Mouse (Mus musculus) c-Kit-negative CD71-positive TER-119-positive erythroid progenitor cells, embryonic 14.5 days (primary cell): Measurements from ENCODE around the gene Uqcc1.
"Not testable (repeated sequence)": the region's sequence is repeated elsewhere in the genome, so short reads cannot be mapped to it uniquely, and the experiment has no call there.

Source experiments
- DNase-seq: peaks from one replicate; pipeline ENCODE4 v3.0.0-alpha.2; 2013; ENCODE audit warnings: low read depth, low spot score

Uqcc1 gene

DNA sequence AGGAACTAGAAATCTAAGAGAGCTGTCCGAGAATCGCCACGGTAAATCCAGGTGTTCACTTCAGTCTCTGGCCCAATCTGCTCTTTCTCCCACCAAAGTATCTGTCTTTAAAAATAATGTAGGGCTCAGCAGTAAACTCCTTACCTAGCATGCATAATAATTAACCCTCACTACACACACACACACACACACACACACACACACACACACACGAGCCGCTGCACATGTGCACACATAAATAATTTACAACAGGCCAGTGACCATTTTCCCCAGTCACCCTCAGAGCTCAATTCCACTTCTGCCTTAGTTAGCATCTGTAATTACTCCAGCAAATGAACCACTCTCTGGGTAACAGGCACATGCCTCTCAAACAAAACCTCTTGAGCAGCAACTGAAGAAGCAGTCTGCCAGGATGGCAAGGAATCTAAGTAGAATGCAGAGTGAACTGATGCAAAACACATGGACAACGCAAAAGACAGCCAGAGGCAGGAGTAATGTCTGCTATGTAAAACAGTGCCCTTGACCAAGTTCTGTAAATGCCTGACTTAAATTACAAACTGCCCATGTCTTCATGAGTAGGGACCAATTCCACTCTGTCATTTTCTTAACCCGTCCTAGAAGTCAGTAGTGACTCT is 1.3 kb downstream of the Uqcc1 start:
- DNase-seq, result no peak

- not testable (repeated sequence) for DNase-seq
Observed at GRCm38 (mm10) chr2:155925213-155925612, 4.9 kb downstream of the Uqcc1 start.

GRCm38 (mm10) chr2:155923143-155923542 is 7.0 kb downstream of the Uqcc1 start:
- no peak for DNase-seq

DNA sequence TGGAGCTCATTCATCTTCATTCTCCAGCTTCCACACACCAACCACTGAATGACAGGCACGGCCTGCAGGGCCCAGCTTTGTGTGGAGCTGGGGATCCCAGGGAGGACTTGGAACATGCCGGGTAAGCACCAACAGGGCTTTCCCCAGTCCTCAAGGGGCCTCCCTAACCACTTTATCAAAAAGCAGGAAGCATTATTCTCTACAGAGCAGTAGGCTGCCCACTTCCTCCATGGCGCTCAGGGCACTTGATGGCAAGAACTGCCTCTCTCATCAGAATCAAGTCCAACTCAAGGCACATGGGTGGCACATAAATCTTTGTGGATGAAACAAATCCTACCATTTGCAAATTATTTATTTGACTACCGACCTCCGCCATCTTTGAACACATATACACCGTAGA is 15.4 kb downstream of the Uqcc1 start:
- no peak for DNase-seq

DNA sequence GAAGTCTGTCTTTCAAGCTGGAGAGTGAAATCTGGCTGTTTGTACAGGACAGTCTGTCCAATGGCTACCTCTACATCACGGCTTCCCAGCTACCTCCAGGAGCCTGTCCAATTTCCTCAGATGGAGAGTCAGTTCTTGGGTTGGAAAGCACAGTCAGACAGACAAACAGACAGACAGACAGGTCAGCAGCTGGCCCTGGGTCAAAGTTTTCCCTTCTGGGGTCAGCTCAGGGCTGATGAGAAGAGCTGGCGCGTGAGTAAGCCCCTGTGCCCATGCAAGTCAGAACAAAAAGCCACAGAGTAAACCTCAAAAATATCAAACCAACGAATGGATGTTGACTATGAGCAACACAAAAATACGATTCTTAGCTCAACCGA is 26.5 kb downstream of the Uqcc1 start:
- DNase-seq, result no peak

DNA sequence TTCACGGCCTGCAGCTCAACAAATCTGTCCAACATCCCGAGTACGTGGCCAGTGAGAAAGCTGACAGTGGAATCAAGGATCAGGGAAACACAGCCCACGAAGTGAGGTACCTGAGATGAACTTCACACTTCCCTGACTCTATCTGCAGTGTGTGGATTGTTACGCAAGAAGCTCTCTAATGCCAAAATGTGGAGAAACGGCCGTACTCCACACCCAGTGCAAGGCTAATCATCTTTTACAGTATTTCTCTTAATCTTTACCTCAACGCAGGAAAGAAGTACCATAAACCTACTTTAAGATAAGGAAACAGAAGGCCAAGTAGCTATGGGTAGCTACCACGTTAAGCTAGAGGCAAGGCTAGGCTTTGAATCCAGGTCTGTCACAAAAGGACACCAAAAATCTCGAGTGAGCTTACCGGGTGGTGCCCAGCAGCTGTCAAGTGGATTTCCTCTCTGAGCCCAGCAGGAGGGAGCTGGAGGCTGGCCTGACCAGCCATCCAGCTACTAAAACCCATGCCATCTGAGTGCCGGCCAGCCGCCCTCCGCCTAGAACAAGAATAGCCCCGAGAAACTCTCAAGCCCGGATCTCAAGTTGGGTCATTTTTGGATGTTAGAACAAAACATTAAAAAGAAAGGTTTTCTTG is 27.0 kb downstream of the Uqcc1 start:
- no peak for DNase-seq

- DNase-seq, result no peak
Observed at GRCm38 (mm10) chr2:155895046-155895735, 34.9 kb downstream of the Uqcc1 start.

- no peak for DNase-seq
Observed at GRCm38 (mm10) chr2:155894307-155895045, 35.6 kb downstream of the Uqcc1 start.

DNA sequence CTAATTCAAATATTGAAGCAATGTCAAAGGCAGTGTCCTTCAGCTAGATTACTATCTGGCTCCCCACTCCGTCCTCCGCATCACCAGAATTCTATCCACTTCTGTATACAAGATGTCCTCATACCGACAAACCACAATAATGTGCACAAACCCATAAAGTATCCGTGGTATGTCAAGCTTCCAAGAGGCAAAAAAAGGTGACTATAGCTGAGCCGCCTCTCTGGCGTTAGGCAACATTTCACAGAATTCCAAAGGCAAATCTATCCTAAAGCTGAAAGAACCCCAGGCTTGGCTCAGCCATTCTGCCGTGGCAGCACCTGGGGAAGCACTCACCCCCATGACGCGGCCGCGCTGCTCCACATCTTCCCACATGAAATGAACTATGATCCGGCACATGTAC is 43.3 kb downstream of the Uqcc1 start:
- no peak for DNase-seq

DNA sequence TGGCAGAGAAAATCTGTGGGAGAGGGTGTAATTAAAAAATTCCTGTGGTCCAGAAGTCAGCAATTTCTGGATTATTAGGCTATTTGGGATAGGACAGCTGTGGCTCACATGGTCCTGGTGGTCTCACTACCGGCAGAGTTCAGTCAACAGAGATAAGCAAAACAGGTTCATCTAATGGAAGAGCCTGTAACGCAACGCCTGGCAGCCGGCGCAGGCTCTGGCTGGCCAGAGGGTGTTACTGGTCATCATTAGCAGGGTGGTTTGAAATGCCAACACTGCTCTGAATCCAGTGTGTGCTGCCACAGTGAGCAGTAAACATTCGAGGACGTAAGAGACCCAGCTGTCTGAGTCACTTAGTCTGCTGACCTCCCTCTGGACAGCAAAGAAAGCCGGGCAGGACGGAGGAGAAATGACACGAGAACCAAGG is 44.8 kb downstream of the Uqcc1 start:
- DNase-seq, result no peak

DNA sequence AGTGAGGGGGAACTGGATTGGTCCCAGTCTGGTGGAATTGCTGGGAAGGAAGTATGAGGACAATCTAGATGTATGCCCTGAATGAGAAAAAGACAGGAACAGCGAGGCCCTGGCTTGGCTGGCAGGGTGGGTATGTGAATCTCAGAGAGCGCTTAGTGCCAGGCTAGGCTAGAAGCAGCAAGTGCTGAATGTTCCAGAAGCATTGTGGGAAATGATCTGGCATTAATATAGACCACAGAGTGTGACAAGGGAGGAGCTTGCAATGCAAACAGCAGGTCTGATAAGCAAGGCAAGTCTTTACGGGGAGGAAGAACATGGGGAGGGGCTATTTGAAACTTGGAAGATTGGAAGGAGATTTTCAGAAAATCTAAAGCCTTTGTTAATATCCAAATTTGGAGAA is 48.0 kb downstream of the Uqcc1 start:
- no peak for DNase-seq

DNA sequence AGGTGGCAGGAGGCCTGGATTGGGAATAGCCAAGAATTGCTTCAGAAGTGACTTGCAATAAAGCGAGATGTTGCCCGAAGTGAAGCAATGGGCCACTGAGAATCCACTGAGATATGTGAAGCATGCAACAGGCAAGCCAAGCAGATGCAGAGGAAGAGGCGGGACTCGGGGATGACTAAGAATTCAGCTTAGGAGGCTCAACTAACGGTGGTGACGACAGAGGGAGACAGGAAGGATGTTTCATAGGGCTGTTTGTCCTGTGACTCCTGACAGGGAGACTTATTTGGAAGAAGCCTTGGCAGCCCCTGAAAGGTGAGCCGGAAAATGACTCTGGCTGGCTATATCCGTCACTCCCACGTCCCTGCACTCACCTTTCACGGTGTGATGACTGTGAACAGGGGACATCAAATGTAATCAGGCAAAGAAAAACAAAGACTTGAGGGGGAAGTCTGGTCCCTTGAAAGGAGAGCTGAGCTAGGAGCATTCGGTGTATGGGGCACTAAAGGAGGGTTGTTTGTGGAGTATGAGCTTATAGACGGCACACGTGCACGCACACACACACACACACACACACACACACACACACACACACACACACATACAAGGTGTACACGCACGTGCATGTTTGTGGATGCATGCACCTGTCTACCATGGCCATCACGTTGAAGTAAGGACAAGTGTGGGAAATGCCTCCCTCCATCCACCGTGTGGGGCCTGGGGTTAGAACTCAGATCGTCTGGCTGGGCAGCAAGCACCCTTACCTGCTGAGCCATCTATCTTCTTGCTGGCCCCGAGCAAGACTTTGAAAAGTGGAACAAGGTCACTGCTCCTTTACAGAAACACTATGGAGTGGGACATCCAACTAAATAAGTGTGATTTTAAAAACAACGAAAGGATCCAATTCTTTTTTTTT is 50.9 kb downstream of the Uqcc1 start:
- no peak for DNase-seq

- DNase-seq, result no peak
Observed at GRCm38 (mm10) chr2:155873636-155874035, 56.5 kb downstream of the Uqcc1 start.

- DNase-seq, result no peak
Observed at GRCm38 (mm10) chr2:155872930-155873507, 57.1 kb downstream of the Uqcc1 start.

GRCm38 (mm10) chr2:155872486-155872885 is 57.6 kb downstream of the Uqcc1 start:
- DNase-seq, result no peak

- DNase-seq, result no peak
Observed at GRCm38 (mm10) chr2:155869772-155870171, 60.3 kb downstream of the Uqcc1 start.

- no peak for DNase-seq
Observed at GRCm38 (mm10) chr2:155868320-155868719, 61.8 kb downstream of the Uqcc1 start.

DNA sequence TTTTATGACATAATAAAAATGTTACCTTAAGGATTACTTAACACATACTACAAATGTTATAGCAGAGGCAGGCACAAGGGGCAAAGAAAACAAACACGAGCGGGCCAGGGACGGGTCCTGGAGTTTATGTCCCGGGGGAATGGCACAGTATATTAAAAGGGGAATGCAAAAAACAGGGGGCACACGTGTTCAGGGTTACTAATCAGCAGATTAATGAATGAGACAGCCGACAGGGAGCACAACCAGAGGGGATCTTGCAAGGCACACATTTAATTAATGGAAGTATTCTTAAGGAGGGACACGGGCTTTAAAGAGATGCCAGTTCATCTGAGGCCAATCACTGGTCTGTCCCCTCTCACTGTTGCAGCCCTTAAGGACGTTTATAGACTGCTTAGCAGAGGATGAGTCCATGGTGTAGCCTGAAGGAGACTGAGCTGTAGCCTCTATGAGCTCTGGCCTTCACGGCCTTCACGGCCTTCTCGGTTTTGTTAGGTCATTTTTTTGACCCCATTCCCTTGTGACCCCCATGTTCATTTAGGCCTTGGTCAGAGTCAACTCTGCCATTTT is 66.7 kb downstream of the Uqcc1 start:
- no peak for DNase-seq

DNA sequence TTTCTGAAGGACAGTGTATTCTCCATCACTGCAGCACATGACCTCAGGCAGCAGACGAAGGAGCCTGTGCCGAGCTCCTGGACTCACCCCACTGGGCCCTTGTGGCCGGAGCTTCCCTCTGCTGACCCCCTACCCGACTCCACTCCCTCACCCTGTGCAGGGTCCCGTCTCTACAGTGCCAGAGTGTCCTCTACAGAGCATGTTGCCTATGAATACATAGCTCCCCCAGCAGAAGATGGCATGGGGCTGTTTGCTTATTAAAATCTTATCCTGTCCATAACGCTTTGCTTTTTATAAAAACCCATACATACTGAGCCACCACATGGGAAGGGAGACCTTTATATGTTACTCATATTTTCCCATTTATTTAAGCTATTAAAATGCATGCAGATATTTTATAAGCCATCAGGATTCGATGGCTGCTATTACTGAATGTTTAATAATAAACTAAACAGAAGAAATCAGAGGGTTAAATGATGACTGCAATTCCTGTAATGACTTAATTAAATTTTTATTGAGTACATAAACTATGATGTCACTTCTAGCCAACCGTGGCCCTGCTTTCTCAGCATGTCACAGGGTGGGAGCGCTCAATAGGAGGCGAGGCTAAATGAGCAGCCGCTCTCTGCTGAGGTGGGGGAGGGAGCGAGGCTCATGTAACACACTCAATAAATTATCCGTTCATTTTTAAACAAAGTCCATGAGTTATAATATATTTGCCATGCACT is 67.4 kb downstream of the Uqcc1 start:
- no peak for DNase-seq

DNA sequence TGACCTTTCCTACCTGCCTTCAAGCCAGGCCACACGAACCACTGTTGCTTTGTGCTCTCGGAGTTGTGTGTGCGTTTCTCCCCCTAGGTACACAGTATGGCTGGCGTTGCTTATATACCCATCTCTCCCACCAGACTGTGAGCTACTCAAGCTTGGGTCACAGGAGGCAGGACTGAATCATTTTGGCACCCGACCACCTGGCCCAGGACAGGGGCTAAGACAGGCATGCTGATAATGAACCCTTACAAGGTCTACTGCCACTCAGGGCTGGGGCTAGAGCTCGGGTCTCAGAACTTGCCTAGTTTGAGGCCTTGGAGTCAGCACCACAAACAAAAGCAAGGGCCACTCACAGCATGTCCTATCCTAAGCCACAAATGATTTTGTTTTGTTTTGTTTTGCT is 68.5 kb downstream of the Uqcc1 start:
- no peak for DNase-seq
